Mouse (Mus musculus) heart, embryonic 14.5 days (tissue): ENCODE data around the gene Hoxa13. TPM values are rescaled to one million over a fixed set of nuclear protein-coding genes. Genes with fewer than 3 reads are reported as not detected.

Source experiments
- ATAC-seq: fragments of 200-750 bp; cut with Nextera tagmentation; 2 replicates; pipeline ENCODE4 v1.8.0; 2017; ENCODE audit warnings: low read depth, moderate TSS enrichment; ENCODE audit not compliant: insufficient number of reproducible peaks, insufficient read depth, low FRiP score
- H3K27ac ChIP-seq, 2 experiments: fragments of 200-500 bp in 1 of 2; fragments of 300-500 bp in 1 of 2; sonication (generic) in 1 of 2; replicated peaks in 1 of 2; 2 replicates each; pipeline ENCODE4 v1.5.1; 2012 to 2014; ENCODE audit warnings: low read depth in 2 of 2, low read length in 2 of 2, control low read depth in 1 of 2, mild to moderate bottlenecking in 1 of 2, mixed read lengths in 1 of 2; ENCODE audit not compliant: control insufficient read depth in 1 of 2, insufficient read depth in 1 of 2
- H3K27me3 ChIP-seq: fragments of 300-500 bp; sonication (generic); 2 replicates; pipeline ENCODE4 v1.6.1; 2014; ENCODE audit warnings: mild to moderate bottlenecking, low read length, control low read depth; ENCODE audit not compliant: control insufficient read depth, insufficient read depth
- H3K36me3 ChIP-seq: fragments of 300-500 bp; sonication (generic); 2 replicates; pipeline ENCODE4 v1.6.1; 2014; ENCODE audit warnings: mild to moderate bottlenecking, control low read depth, low read length, mixed read lengths; ENCODE audit not compliant: control insufficient read depth, insufficient read depth
- H3K4me1 ChIP-seq, 2 experiments: fragments of 200-500 bp in 1 of 2; fragments of 300-500 bp in 1 of 2; sonication (generic) in 1 of 2; 2 replicates each; pipeline ENCODE4 v1.6.1; 2012 to 2014; ENCODE audit warnings: low read length in 2 of 2, control low read depth in 1 of 2, mixed read lengths in 1 of 2; ENCODE audit not compliant: control insufficient read depth in 2 of 2, insufficient read depth in 2 of 2
- H3K4me2 ChIP-seq: fragments of 300-500 bp; sonication (generic); 2 replicates; pipeline ENCODE4 v1.6.1; 2014; ENCODE audit warnings: mild to moderate bottlenecking, low read length
- H3K4me3 ChIP-seq, 2 experiments: fragments of 200-500 bp in 1 of 2; fragments of 300-500 bp in 1 of 2; sonication (generic) in 1 of 2; 2 replicates each; pipeline ENCODE4 v1.5.1; 2012 to 2014; ENCODE audit warnings: low read length in 2 of 2, mild to moderate bottlenecking in 2 of 2, control low read depth in 1 of 2, low read depth in 1 of 2, moderate library complexity in 1 of 2; ENCODE audit not compliant: control insufficient read depth in 1 of 2, insufficient read depth in 1 of 2
- H3K9ac ChIP-seq: fragments of 300-500 bp; sonication (generic); 2 replicates; pipeline ENCODE4 v1.6.1; 2014; ENCODE audit warnings: mild to moderate bottlenecking, low read length
- H3K9me3 ChIP-seq: fragments of 300-500 bp; sonication (generic); 2 replicates; pipeline ENCODE4 v1.6.1; 2016; ENCODE audit warnings: low read length, control low read depth; ENCODE audit not compliant: control insufficient read depth
- WGBS: fragments of 180-500 bp; shearing (Covaris S2); extraction: QIAGEN DNeasy Blood & Tissue Kit; methylation state at CpG from one replicate; pipeline ENCODE4 v1.1.7; 2014; 5-methylcytosine and 5-hydroxymethylcytosine counted together
- polyA plus RNA-seq: library from polyadenylated mRNA; unstranded; fragments of >200 nt; fragmentation: Nextera tagmentation; extraction: Ambion mirVana; gene quantifications from 2 replicates; pipeline ENCODE4 v1.2.1, GENCODE M21; 2014

The Hoxa13 gene
- polyA plus RNA-seq, 1 experiment from 2014 or later, result not detected

DNA sequence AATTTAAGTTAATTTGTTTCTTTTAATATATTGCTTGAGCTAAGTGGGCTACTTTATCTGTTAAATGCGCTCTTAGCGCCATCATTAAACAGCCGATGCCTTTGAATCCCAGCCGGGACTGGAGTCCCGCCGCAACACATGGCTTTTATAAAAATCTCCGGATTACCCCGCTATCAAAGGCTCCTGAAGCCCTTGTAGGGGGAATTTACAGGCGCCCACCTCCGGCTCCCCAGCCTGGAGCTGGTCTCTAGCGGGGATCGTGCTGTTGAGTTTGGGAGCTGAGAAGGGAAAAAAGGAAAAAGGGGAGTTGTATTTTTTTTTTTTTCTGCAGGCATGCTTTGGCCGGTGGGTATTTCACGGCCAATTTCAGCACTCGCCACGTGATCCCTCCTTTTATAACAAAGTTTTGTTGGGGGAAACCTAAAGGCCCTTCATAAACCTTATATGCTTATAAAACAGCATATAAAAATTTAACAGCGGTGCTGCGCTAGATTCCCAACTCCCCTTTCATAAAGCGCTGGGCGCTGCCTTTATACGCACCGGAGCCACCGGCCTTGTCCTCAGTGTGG lies 16.1 kb downstream of the Hoxa13 start:
- H3K9me3 ChIP-seq, result no peaks in the 10 kb centered on the region
- H3K4me3 ChIP-seq, result peak overlapping the region in 1 of 2 experiments; percentile 15; a peak in 1 of 4 replicates
- no peaks in the 10 kb centered on the region for H3K36me3 ChIP-seq
- peak overlapping the region; percentile 33; the same call in 1 of the 2 replicates for H3K4me2 ChIP-seq
- 2% methylated on average over 23 of the region's 23 CpGs for WGBS
- H3K4me1 ChIP-seq, result peaks cover 3 to 6% of the 10 kb centered on the region in 2 experiments; a peak in 2 of 4 replicates
- H3K9ac ChIP-seq, result no peak overlapping the region
- peaks cover 100% of the 10 kb centered on the region for H3K27me3 ChIP-seq
- ATAC-seq, result no peak
- no peak overlapping the region for H3K27ac ChIP-seq

DNA sequence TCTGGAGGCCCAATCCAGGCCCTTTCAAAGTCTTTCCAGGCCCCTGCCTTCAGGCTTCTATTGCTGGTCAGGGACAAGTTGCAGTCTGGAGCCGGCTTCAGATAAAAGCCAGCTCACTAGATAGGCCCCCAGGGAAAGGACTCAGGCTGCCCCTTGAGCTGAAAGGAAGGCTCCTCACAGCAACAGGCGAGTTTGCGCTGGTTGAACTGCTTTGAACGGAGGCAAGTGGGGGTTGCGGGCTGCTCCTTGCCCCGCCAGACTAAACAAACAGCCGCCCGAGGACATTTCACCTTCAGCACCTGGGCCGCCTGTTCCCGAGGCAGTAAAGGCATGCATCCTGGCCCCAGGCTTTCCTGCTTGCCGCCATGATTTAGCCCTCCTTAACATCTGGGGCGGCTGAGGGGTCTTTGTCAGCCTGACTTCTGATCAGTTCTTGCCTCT lies 17.0 kb downstream of the Hoxa13 start:
- Histone ChIP-seq H3K4me2 (no peak overlapping the region), H3K4me3 (no peak overlapping the region), H3K36me3 (no peaks in the 10 kb centered on the region), H3K9ac (no peak overlapping the region), H3K27me3 (peaks cover 99% of the 10 kb centered on the region), H3K27ac (no peak overlapping the region), H3K9me3 (no peaks in the 10 kb centered on the region), H3K4me1 (peaks cover 3 to 6% of the 10 kb centered on the region in 2 experiments; a peak in 2 of 4 replicates)
- under 1% methylated on average over 12 of the region's 12 CpGs for WGBS
- ATAC-seq, result no peak

DNA sequence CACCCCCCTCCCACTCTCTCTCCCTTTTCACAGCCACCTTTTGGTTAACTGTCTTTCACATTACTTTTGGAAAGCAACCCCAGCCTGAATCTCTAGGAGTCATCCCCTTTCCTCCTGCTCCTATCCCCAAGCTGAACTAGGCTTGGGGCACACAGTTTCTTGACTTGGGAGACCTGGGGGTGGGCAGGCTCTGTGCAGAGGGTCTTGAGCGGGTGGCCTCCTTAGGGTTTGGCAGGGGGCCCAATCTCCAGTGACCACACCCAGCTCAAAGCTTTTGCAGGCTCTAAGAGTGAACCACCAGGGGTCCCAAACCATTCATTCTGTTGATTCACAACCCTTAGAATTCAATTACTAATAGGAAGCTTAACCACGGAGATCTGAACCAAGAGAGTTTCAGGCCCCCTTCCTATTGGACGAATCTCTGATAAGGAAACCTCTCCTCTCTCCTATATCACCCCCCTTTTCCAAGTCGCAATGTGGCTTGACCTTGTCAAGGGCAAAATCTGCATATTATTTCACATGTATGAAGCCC lies 17.8 kb downstream of the Hoxa13 start:
- no peak overlapping the region for H3K9ac ChIP-seq
- WGBS, result 6% methylated on average over 4 of the region's 4 CpGs

DNA sequence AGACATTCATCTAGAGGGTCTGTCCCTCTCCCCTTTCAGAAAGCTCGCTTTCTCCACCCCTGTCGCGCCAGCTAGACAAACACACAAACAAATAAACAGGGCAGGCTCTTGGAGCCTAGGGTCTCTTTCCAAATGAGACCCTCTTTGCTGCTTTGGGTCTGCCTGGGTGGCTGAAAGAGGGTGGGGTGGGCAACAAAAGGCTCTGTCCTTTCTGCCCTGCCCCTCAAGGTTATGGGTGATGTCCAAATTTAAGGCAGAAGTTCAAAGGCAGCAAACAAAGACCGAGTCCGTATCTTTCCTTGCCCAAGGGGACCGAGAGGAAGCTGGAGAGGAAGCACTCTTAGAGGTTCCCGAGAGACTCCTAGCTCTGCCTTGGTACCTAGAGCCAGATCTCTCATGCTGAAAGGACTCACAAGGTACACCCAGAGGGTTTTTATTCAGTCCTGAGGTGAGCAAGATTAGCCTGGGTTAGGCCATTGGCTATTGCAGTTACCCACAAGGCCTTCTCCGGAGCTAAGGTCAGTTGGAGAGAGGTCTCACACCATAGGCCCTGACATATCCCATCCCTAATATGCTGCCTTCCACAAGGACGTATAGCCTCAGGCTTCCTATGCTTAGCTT lies 19.6 kb downstream of the Hoxa13 start:
- Histone ChIP-seq H3K9me3 (no peaks in the 10 kb centered on the region), H3K4me1 (peaks cover 3 to 6% of the 10 kb centered on the region in 2 experiments; a peak in 2 of 4 replicates), H3K27me3 (peaks cover 99% of the 10 kb centered on the region), H3K4me3 (no peak overlapping the region), H3K36me3 (no peaks in the 10 kb centered on the region), H3K9ac (no peak overlapping the region), H3K4me2 (no peak overlapping the region), H3K27ac (no peak overlapping the region)
- WGBS, result 4% methylated on average over 9 of the region's 9 CpGs
- no peak; the same call in 1 of the 2 replicates for ATAC-seq

More for the DNA sequence above, 17.8 kb downstream of the Hoxa13 start:
- Histone ChIP-seq H3K27ac (no peak overlapping the region), H3K4me2 (no peak overlapping the region), H3K4me3 (no peak overlapping the region), H3K4me1 (peaks cover 3 to 6% of the 10 kb centered on the region in 2 experiments; a peak in 2 of 4 replicates), H3K27me3 (peaks cover 99% of the 10 kb centered on the region), H3K9me3 (no peaks in the 10 kb centered on the region), H3K36me3 (no peaks in the 10 kb centered on the region)
- no peak for ATAC-seq

DNA sequence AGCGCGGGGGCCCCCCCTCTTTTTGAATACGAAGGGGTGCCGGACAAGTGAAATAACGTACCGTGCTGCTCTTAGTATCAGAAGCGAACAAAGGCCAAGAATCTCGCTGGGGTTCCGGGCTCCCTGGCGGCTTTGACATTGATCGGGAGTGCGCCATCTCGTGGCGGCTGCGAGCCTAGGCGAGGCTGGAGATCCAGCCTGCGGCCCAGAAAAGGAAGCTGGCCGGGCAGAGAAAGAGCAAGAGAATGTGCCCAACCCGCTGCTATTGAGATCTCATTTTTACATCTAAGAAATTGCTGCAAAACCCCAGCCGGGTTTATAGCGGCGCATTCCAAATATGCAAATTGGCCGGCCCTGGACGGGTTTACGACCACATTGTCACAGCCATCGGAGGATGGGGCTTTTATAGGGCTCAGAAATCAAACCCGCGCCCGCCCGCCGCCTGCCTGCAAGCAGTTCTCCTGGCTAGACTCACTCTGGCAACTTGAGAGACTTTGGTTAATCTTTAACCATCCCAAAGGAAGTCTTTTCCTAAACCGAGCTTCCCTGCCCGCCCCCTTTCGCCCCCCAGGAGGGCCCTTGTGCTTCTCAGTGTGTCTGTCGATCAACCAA lies 20.2 kb downstream of the Hoxa13 start, which contains the start of gene Hoxa10:
TSS of gene Hoxa10 (minus strand) at position 466 of the 612 bp plus-strand sequence.
- Histone ChIP-seq H3K9me3 (no peaks in the 10 kb centered on the region), H3K27me3 (peaks cover 99% of the 10 kb centered on the region), H3K4me3 (peak within 1 kb of the TSS; percentile 10 to 15; a peak in 2 of 4 replicates), H3K27ac (no peak within 1 kb of the TSS), H3K4me1 (peaks cover 3 to 6% of the 10 kb centered on the region in 2 experiments; a peak in 2 of 4 replicates), H3K9ac (no peak within 1 kb of the TSS), H3K36me3 (no peaks in the 10 kb centered on the region), H3K4me2 (peak within 1 kb of the TSS; percentile 47)
- ATAC-seq, result no peak
- under 1% methylated on average over 35 of the region's 35 CpGs for WGBS

DNA sequence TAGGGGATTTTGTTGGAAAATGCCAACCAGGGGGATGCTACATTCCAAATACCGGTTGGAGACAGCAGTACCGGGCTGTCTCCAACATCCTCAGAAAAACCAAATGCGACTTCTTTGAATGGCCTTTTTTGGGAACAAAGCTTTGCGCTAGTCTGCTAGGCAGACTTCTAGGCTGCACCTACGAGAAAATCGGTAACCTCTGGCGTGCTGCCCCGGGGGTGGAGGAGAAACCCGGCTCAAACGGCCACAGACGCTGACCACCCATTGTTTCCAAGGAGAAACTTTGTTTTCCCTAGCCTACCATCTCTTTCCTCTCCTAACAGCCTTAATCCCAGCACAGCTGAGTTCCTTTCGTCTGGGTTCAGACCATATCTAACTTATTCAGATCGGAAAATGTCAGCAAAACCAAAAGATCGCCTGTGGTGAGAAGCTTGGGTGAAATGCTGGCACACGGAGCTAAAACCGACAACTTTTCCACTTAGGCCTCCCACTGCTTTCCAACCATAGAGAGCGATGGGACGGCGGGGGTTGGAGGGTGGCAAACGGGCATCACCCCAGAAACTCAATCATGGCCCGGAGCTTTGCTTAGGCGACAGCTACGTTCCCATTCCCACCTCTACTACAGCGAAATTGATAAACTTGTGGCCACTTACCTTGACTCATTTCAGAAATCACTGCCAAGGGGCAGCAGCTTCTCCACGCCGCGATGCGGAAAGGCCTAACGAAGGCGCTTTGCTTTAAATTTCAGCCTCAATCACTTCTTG lies 20.9 kb downstream of the Hoxa13 start:
- WGBS, result 3% methylated on average over 30 of the region's 30 CpGs
- no peak overlapping the region for H3K27ac ChIP-seq
- H3K4me1 ChIP-seq, result peaks cover under 1 to 3% of the 10 kb centered on the region in 2 experiments; a peak in 2 of 4 replicates
- no peak overlapping the region for H3K9ac ChIP-seq
- no peaks in the 10 kb centered on the region for H3K9me3 ChIP-seq
- H3K4me3 ChIP-seq, result peak overlapping the region; percentile 10 to 15; a peak in 2 of 4 replicates
- H3K4me2 ChIP-seq, result peak overlapping the region; percentile 47
- H3K27me3 ChIP-seq, result peaks cover 99% of the 10 kb centered on the region
- no peak for ATAC-seq
- no peaks in the 10 kb centered on the region for H3K36me3 ChIP-seq

DNA sequence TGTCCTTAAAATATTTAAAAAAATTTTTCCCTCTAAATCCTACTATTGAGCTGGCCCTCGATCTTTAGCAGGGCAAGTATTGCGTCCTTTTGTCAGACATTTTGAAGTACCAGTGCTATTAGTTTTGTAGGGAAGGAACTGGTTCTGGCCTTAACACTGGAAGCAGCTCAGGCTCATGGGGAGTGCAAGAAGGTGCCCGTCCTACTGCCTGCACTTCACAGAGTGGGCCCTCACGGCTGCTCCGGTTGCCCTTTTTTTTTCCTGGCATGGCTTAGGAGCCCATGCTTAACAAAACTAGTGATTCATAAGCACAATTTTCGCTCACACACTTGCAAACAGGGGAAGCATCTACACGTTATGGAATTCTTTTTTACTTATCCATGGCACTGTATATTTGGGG lies 21.7 kb downstream of the Hoxa13 start:
- peaks cover 100% of the 10 kb centered on the region for H3K27me3 ChIP-seq
- H3K36me3 ChIP-seq, result no peaks in the 10 kb centered on the region
- ATAC-seq, result no peak
- H3K27ac ChIP-seq, result no peak overlapping the region
- WGBS, result 3% methylated on average over 7 of the region's 7 CpGs
- H3K4me2 ChIP-seq, result no peak overlapping the region
- H3K4me3 ChIP-seq, result no peak overlapping the region
- H3K9me3 ChIP-seq, result no peaks in the 10 kb centered on the region
- H3K4me1 ChIP-seq, result peaks cover 0 to 3% of the 10 kb centered on the region in 2 experiments; a peak in 2 of 4 replicates
- H3K9ac ChIP-seq, result no peak overlapping the region
